Mouse (Mus musculus): ENCODE results near the gene Ints4.

GRCm38 (mm10) chr7:97473001-97473400 lies 7.8 kb upstream of the Ints4 start:
- TF ChIP-seq CTCF (IDR thresholded peaks at IDR 0.05; ENCODE audit: control insufficient read depth, insufficient read depth, low read length), result no peak
- TF ChIP-seq POLR2A (IDR thresholded peaks at IDR 0.05; ENCODE audit: borderline replicate concordance, control insufficient read depth, low read depth, low read length), result no peak
